Comparison of ENCODE assay signal across 7 mouse cellular contexts in genomic region chr9:96438334-96438871, GRCm38 (mm10). TPM values are rescaled to one million over a fixed set of nuclear protein-coding genes. Genes with fewer than 3 reads are reported as not detected.
A peak's percentile ranks its signal among the peaks of the same experiment; 100 is the strongest.
DNase-seq lines count a peak whose midpoint lies in the region; ATAC-seq and TF ChIP-seq lines count a peak whose summit lies in the region.

No protein-coding gene starts in this region.

- H3K4me3 ChIP-seq in ES-E14 (ENCODE audit: insufficient read depth in 1 of 2, low read depth in 1 of 2, low read length in 2 of 2, poor library complexity in 1 of 2, severe bottlenecking in 1 of 2), result peak overlapping the region; percentile 3 to 48; a peak in 2 of 4 replicates
- peak overlapping the region; percentile 42 for H3K4me3 ChIP-seq in embryonic facial prominence, embryonic 14.5 days (ENCODE audit: low read depth, low read length)
- peak overlapping the region; percentile 32 for H3K4me3 ChIP-seq in hindbrain, embryonic 14.5 days (replicated peaks; ENCODE audit: low read length)
- peak overlapping the region; percentile 42 for H3K4me3 ChIP-seq in liver, postnatal 0 days (ENCODE audit: low read depth, low read length)
- peak overlapping the region; percentile 34 for H3K4me3 ChIP-seq in neural tube, embryonic 12.5 days

- H3K27ac ChIP-seq in ES-E14 (ENCODE audit: insufficient read depth, low read depth, low read length, poor library complexity, severe bottlenecking), result no peak overlapping the region
- H3K27ac ChIP-seq in embryonic facial prominence, embryonic 14.5 days (replicated peaks; ENCODE audit: low read depth, low read length), result peak overlapping the region; percentile 79
- H3K27ac ChIP-seq in hindbrain, embryonic 14.5 days, result peak overlapping the region; percentile 64; the same call in 1 of the 2 replicates
- H3K27ac ChIP-seq in liver, postnatal 0 days (ENCODE audit: low read depth), result peak overlapping the region; percentile 89
- H3K27ac ChIP-seq in neural tube, embryonic 12.5 days, result no peak overlapping the region

- no peak for TF ChIP-seq EP300 in liver, postnatal 0 days (IDR thresholded peaks at IDR 0.05; ENCODE audit: low read depth)

- peaks cover 6 to 24% of the 10 kb centered on the region in 2 experiments; a peak in 3 of 4 replicates for H3K4me1 ChIP-seq in ES-E14 (ENCODE audit: control insufficient read depth in 2 of 2, insufficient read depth in 2 of 2, low read length in 2 of 2, poor library complexity in 1 of 2)
- H3K4me1 ChIP-seq in embryonic facial prominence, embryonic 14.5 days (ENCODE audit: control insufficient read depth, insufficient read depth, low read length), result peaks cover 18% of the 10 kb centered on the region
- H3K4me1 ChIP-seq in hindbrain, embryonic 14.5 days (replicated peaks; ENCODE audit: control insufficient read depth, insufficient read depth, low read length), result peaks cover 23% of the 10 kb centered on the region
- peaks cover 21% of the 10 kb centered on the region for H3K4me1 ChIP-seq in liver, postnatal 0 days (ENCODE audit: insufficient read depth)
- peaks cover 14% of the 10 kb centered on the region for H3K4me1 ChIP-seq in neural tube, embryonic 12.5 days

- WGBS in embryonic facial prominence, embryonic 14.5 days, result 1% methylated on average over 8 of the region's 8 CpGs
- WGBS in hindbrain, embryonic 14.5 days, result 3% methylated on average over 8 of the region's 8 CpGs
- WGBS in liver, postnatal 0 days (ENCODE audit: insufficient replicate concordance), result 2% methylated on average over 8 of the region's 8 CpGs
- 4% methylated on average over 8 of the region's 8 CpGs for WGBS in neural tube, embryonic 12.5 days

- no peaks in the 10 kb centered on the region for H3K9me3 ChIP-seq in ES-E14 (ENCODE audit: control insufficient read depth, insufficient read depth, low read depth, low read length)
- H3K9me3 ChIP-seq in embryonic facial prominence, embryonic 14.5 days (ENCODE audit: control insufficient read depth, low read length), result no peaks in the 10 kb centered on the region
- H3K9me3 ChIP-seq in hindbrain, embryonic 14.5 days (ENCODE audit: control insufficient read depth, low read length), result no peaks in the 10 kb centered on the region
- H3K9me3 ChIP-seq in liver, postnatal 0 days (ENCODE audit: low read length), result no peaks in the 10 kb centered on the region
- H3K9me3 ChIP-seq in neural tube, embryonic 12.5 days, result no peaks in the 10 kb centered on the region

- no peaks in the 10 kb centered on the region for H3K27me3 ChIP-seq in embryonic facial prominence, embryonic 14.5 days (replicated peaks; ENCODE audit: control insufficient read depth, insufficient read depth, low read length)
- H3K27me3 ChIP-seq in hindbrain, embryonic 14.5 days (ENCODE audit: control insufficient read depth, insufficient read depth, low read length), result no peaks in the 10 kb centered on the region
- H3K27me3 ChIP-seq in liver, postnatal 0 days (ENCODE audit: insufficient read depth, low read length), result peaks cover 59% of the 10 kb centered on the region
- 0 out of 2 replicates have a peak, but pooled peaks cover 11% of the 10 kb centered on the region for H3K27me3 ChIP-seq in neural tube, embryonic 12.5 days (replicated peaks)

- no peaks in the 10 kb centered on the region for H3K36me3 ChIP-seq in ES-E14 (ENCODE audit: control insufficient read depth, insufficient read depth, low read length, poor library complexity, severe bottlenecking)
- H3K36me3 ChIP-seq in embryonic facial prominence, embryonic 14.5 days (ENCODE audit: control insufficient read depth, insufficient read depth, low read length), result no peaks in the 10 kb centered on the region
- H3K36me3 ChIP-seq in hindbrain, embryonic 14.5 days (replicated peaks; ENCODE audit: control insufficient read depth, insufficient read depth), result no peaks in the 10 kb centered on the region
- no peaks in the 10 kb centered on the region for H3K36me3 ChIP-seq in liver, postnatal 0 days (replicated peaks; ENCODE audit: insufficient read depth, low read length)
- H3K36me3 ChIP-seq in neural tube, embryonic 12.5 days, result no peaks in the 10 kb centered on the region

- H3K9ac ChIP-seq in ES-E14 (ENCODE audit: insufficient read depth, low read depth, low read length, poor library complexity, severe bottlenecking), result no peak overlapping the region
- H3K9ac ChIP-seq in embryonic facial prominence, embryonic 14.5 days (ENCODE audit: low read depth, low read length), result peak overlapping the region; percentile 66
- peak overlapping the region; percentile 67 for H3K9ac ChIP-seq in hindbrain, embryonic 14.5 days
- peak overlapping the region; percentile 62 for H3K9ac ChIP-seq in liver, postnatal 0 days (replicated peaks)
- peak overlapping the region; percentile 58 for H3K9ac ChIP-seq in neural tube, embryonic 12.5 days

- in situ Hi-C loops in ES-E14 (cut with MboI; ENCODE audit: low sequenced_read_pairs in 2 of 2, unreplicated experiment in 2 of 2), result no loop called here

- no peak for TF ChIP-seq CTCF in liver, postnatal 0 days (IDR thresholded peaks at IDR 0.05; ENCODE audit: low read depth)

- ATAC-seq in CD4-positive, CD25-positive, alpha-beta regulatory T cell, adult 4 months, result peak; percentile 42
- peak; percentile 83 for ATAC-seq in embryonic facial prominence, embryonic 14.5 days (ENCODE audit: low read depth)
- peak; percentile 41; the same call in 1 of the 2 replicates for ATAC-seq in hindbrain, embryonic 14.5 days (ENCODE audit: low FRiP score)
- peak; percentile 35 for ATAC-seq in liver, postnatal 0 days
- ATAC-seq in neural tube, embryonic 12.5 days (ENCODE audit: low FRiP score, low read depth), result peak; percentile 19

- H3K4me2 ChIP-seq in embryonic facial prominence, embryonic 14.5 days (ENCODE audit: low read depth, low read length), result peak overlapping the region; percentile 76
- peak overlapping the region; percentile 68 for H3K4me2 ChIP-seq in hindbrain, embryonic 14.5 days (replicated peaks)
- peak overlapping the region; percentile 75 for H3K4me2 ChIP-seq in liver, postnatal 0 days (ENCODE audit: low read depth, low read length)
- H3K4me2 ChIP-seq in neural tube, embryonic 12.5 days (replicated peaks), result peak overlapping the region; percentile 73

- DNase-seq in ES-E14 (ENCODE audit: low read depth, low spot score), result no peak
- DNase-seq in embryonic facial prominence, embryonic 14.5 days (ENCODE audit: low spot score), result peak; percentile 87
- peak; percentile 47 for DNase-seq in hindbrain, embryonic 14.5 days (ENCODE audit: low spot score)
- peak; percentile 32 for DNase-seq in liver, postnatal 0 days
- peak; percentile 69 for DNase-seq in thymus, postnatal 4 days

TF ChIP-seq in ES-E14, 5 proteins besides CTCF, POLR2A, EP300 and RAD21:
- TF ChIP-seq ZC3H11A (IDR thresholded peaks at IDR 0.05; ENCODE audit: borderline replicate concordance, low read depth, low read length) (no peak), ZNF384 (IDR thresholded peaks at IDR 0.05; ENCODE audit: low read depth, low read length) (no peak), HCFC1 (IDR thresholded peaks at IDR 0.05; ENCODE audit: borderline replicate concordance, insufficient read depth, low read length) (no peak), CHD2 (IDR thresholded peaks at IDR 0.05; ENCODE audit: low read depth, low read length) (no peak), MAFK (IDR thresholded peaks at IDR 0.05; ENCODE audit: insufficient read depth, low read depth, low read length) (no peak)

RNA-seq across cellular contexts. Expression of gene Rnf7, which starts 40.1 kb away (rescaled TPM):
- polyA plus RNA-seq in CD4-positive, CD25-positive, alpha-beta regulatory T cell, adult 4 months (2017; shearing (Covaris generic)), result 100 to 1,000 TPM in 1 of 2 experiments, 10 to 100 TPM in 1; 99.6 to 100 TPM
- 152 and 198 TPM in 2 replicates for total RNA-seq in ES-E14 (2012; rRNA removed)
- polyA plus RNA-seq in embryonic facial prominence, embryonic 14.5 days (2014; fragmentation: Nextera tagmentation; extraction: Ambion mirVana), result 273 and 278 TPM in 2 replicates
- polyA plus RNA-seq in hindbrain, embryonic 14.5 days (2014; fragmentation: Nextera tagmentation; extraction: Ambion mirVana), result 250 and 268 TPM in 2 replicates
- polyA plus RNA-seq in liver, postnatal 0 days (2015; fragmentation: Nextera tagmentation; extraction: Ambion mirVana), result 58.6 and 62.4 TPM in 2 replicates
- 252 and 262 TPM in 2 replicates for polyA plus RNA-seq in neural tube, embryonic 12.5 days (2016; fragmentation: Nextera tagmentation; extraction: Ambion mirVana)

Comparison
In these comparisons a context has a peak if more than half of its experiments do, and no peak if none do; other contexts are left out.
1. ATAC-seq: peak in every context shown above with its lines; median percentile 83 in embryonic facial prominence, embryonic 14.5 days; 42 in CD4-positive, CD25-positive, alpha-beta regulatory T cell, adult 4 months; 41 in hindbrain, embryonic 14.5 days; 35 in liver, postnatal 0 days; 19 in neural tube, embryonic 12.5 days.
2. H3K27ac ChIP-seq: peak in embryonic facial prominence, embryonic 14.5 days (single experiment), hindbrain, embryonic 14.5 days (single experiment) and liver, postnatal 0 days (single experiment); none in ES-E14 (single experiment) and neural tube, embryonic 12.5 days (single experiment).
3. Peak in every context shown above with its lines, with median percentiles within 50 percentile points of each other: H3K4me3 ChIP-seq and H3K4me2 ChIP-seq.